Mouse (Mus musculus): ENCODE data around the gene Cd3g. TPM values are rescaled to one million over a fixed set of nuclear protein-coding genes. Genes with fewer than 3 reads are reported as not detected.

Cd3g gene
- polyA plus RNA-seq (2014; fragmentation: Illumina TruSeq; extraction: RNeasy Lipid Tissue Mini Kit (QIAGEN cat#74804); ENCODE audit: low read depth, low replicate concordance): 1.0 TPM

DNA sequence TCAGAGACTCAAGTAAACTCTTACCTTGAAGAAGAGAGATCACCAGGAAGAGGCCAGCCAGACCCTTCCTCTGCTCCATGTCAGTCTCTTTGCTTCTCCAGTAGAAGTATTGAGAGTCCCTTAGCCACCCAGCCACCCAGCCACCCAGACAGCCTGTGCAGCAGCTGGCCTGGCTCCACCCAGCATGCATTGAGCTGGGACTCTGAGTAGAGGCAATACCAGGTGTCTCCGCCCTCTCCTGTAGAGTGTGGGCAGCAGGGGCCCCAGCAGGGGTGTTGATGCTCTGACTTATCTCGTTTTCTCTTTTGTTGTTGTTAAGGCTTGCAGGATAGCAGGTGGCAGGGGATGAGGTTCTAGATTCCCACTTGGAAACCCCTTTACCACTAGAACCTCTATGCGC is at the start of gene Cd3g:
Gene Cd3g (minus strand): TSS at position 190 of the 400 bp plus-strand sequence.

DNA sequence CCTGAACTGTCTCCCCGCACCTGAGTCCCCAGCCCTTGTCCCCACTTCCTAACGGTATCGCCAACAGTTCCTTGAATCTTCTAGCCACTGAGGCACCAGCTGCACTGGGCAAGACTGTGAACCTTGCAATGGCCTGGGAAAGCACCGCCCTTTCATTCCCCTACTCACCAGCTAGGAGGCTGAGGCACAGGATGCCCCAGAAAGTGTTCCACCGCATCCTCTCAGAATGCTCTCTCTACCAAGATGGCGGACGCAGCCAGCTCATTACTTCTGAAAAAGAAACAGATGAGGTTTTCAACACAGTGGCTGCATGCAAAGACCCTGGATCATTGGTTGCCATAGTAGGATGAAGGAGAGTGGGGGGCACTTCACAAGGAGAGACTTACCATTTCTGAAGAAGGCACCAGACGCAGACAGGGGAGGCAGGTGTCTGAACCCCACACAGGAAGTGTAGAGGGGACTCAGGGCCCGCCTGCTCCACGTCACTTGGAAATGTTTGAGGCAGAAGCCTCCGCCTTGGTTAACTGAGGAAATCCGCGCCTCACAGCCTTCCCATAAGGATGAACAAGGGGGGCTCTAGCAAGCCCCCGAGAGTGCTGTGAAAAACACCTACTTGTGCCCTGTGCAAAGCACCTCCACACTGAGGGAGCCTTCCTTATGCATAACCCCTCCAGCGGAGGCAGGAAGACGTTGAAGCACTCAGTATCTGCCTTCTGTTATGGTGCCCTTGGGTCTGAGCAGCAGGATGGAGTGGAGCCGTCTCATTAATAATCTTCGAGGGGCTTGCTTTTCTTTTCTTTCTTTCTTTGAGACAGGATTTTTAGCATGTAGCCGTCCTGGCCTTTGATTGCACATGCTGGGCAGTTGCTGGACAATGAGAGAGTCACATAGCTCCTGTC is 29.2 kb upstream of the Cd3g start, which contains the start of gene Cd3e:
Gene Cd3e (minus strand): TSS at position 448 of the 899 bp plus-strand sequence.

DNA sequence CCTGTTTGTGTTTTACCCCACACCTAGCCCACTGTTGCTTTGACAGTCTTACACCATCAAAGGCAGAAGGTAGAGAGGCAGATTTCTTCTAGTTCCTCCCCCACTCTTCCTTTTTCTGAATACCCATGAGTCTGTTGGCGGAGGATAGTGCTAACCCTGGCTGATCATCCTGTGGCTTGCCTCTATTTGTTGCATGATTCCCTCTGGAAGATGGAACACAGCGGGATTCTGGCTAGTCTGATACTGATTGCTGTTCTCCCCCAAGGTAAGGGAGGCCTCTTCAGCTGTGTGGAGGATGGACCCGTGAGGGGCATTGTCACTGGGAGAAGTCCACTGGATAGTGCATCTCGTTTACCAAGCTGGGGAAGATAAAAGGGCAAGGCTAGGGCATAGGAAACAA is 1.4 kb upstream of the Cd3g start, which contains the start of gene Cd3d:
Gene Cd3d (plus strand): TSS at position 111 of the 400 bp plus-strand sequence.

DNA sequence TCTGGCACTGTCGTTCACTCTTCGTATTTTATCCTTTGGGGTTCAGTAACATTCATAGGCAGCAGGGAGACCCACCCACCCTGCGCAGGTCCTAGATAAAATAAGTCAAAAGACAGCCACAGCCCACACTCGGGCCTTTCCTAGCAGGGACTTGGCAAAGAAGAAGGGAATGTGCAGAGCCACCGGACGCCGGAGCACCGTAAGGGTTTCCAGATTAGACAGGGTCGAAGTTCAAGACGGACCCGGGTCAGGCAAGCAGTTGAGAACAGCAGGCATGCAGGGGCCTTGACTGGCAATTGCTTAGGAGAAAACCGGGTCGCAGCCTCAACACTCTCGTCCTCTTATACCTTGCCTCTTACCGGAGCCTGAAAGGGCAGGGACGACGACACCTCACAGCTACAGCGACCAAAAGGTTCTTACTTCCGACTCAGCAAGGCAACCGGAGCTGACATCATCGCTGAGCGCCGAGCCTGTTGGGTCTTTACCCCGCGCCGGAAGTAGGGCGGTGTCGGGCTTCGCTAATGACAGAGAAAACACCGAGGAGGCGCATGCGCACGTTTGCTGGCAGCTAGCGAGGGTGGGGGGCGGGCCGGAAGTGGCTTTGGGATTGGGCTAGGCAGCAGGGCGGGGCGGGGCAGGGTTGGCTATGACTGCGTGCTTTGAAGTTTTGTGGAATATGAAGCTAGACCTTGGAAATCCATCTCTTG is 15.0 kb downstream of the Cd3g start, which contains the start of gene Ube4a:
Gene Ube4a (minus strand): TSS at position 475 of the 707 bp plus-strand sequence.

DNA sequence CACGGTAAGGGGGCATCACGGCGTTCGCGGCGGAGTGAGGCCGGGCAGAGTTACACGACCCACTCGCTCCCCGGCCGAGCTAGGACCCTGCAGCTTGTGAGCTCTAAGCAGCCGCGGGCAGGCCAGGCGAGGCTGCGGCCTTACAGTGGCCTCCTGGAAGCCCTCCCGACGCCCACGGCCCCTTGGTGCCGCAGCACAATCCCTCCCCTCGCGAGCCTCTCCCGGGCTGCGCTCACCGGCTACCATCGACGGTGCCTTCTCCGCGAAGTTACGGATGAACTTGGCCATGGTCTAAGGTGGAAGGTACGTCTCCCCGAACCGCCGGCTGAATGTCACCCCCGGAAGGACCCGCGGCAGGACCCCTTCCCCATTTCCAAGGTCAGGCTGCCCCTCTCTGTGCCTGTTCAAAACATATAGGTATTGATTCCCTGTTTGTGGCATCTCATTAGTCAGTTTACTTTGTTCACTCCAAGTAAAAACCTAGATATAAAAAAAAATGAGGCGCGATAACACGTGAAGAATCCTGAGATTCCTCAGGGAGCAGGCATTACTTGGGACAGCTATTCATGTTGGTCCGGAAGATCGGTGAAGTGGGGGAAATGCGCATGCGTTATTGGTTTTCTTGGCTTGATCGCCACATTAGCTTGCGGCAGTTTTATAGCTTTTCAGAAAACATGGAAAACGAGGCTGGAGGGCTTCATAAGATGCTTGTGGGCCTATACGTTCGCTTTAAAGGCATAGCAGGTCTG is 59.7 kb downstream of the Cd3g start, which contains the start of gene Atp5l:
Gene Atp5l (minus strand): TSS at position 369 of the 749 bp plus-strand sequence.

Other genes with a start within 250 kb of the Cd3g start
- 1.2 TPM for gene Phldb1, start 245.2 kb downstream of the Cd3g start, polyA plus RNA-seq (2014; fragmentation: Illumina TruSeq; extraction: RNeasy Lipid Tissue Mini Kit (QIAGEN cat#74804); ENCODE audit: low read depth, low replicate concordance)
- 358 TPM for gene Arcn1, start 212.6 kb downstream of the Cd3g start, polyA plus RNA-seq (2014; fragmentation: Illumina TruSeq; extraction: RNeasy Lipid Tissue Mini Kit (QIAGEN cat#74804); ENCODE audit: low read depth, low replicate concordance)
- 33.5 TPM for gene Ift46, start 212.5 kb downstream of the Cd3g start, polyA plus RNA-seq (2014; fragmentation: Illumina TruSeq; extraction: RNeasy Lipid Tissue Mini Kit (QIAGEN cat#74804); ENCODE audit: low read depth, low replicate concordance)
- 0.52 TPM for gene Tmem25, start 181.1 kb downstream of the Cd3g start, polyA plus RNA-seq (2014; fragmentation: Illumina TruSeq; extraction: RNeasy Lipid Tissue Mini Kit (QIAGEN cat#74804); ENCODE audit: low read depth, low replicate concordance)
- not detected for gene Ttc36, start 177.4 kb downstream of the Cd3g start, polyA plus RNA-seq (2014; fragmentation: Illumina TruSeq; extraction: RNeasy Lipid Tissue Mini Kit (QIAGEN cat#74804); ENCODE audit: low read depth, low replicate concordance)
- 22.3 TPM for gene Kmt2a, start 99.1 kb downstream of the Cd3g start, polyA plus RNA-seq (2014; fragmentation: Illumina TruSeq; extraction: RNeasy Lipid Tissue Mini Kit (QIAGEN cat#74804); ENCODE audit: low read depth, low replicate concordance)
- 425 TPM for gene Atp5l, start 59.7 kb downstream of the Cd3g start, polyA plus RNA-seq (2014; fragmentation: Illumina TruSeq; extraction: RNeasy Lipid Tissue Mini Kit (QIAGEN cat#74804); ENCODE audit: low read depth, low replicate concordance)
- gene Ube4a, start 14.8 kb downstream of the Cd3g start, polyA plus RNA-seq (2014; fragmentation: Illumina TruSeq; extraction: RNeasy Lipid Tissue Mini Kit (QIAGEN cat#74804); ENCODE audit: low read depth, low replicate concordance): 123 TPM
- gene Cd3d, start 1.4 kb upstream of the Cd3g start, polyA plus RNA-seq (2014; fragmentation: Illumina TruSeq; extraction: RNeasy Lipid Tissue Mini Kit (QIAGEN cat#74804); ENCODE audit: low read depth, low replicate concordance): not detected
- gene Cd3e, start 29.2 kb upstream of the Cd3g start, polyA plus RNA-seq (2014; fragmentation: Illumina TruSeq; extraction: RNeasy Lipid Tissue Mini Kit (QIAGEN cat#74804); ENCODE audit: low read depth, low replicate concordance): not detected
- gene Mpzl2, start 59.4 kb upstream of the Cd3g start, polyA plus RNA-seq (2014; fragmentation: Illumina TruSeq; extraction: RNeasy Lipid Tissue Mini Kit (QIAGEN cat#74804); ENCODE audit: low read depth, low replicate concordance): 13.9 TPM
- gene Mpzl3, start 74.8 kb upstream of the Cd3g start, polyA plus RNA-seq (2014; fragmentation: Illumina TruSeq; extraction: RNeasy Lipid Tissue Mini Kit (QIAGEN cat#74804); ENCODE audit: low read depth, low replicate concordance): 10.4 TPM
- gene Jaml, start 98.8 kb upstream of the Cd3g start, polyA plus RNA-seq (2014; fragmentation: Illumina TruSeq; extraction: RNeasy Lipid Tissue Mini Kit (QIAGEN cat#74804); ENCODE audit: low read depth, low replicate concordance): 3.7 TPM
- 2.4 TPM for gene Scn2b, start 137.4 kb upstream of the Cd3g start, polyA plus RNA-seq (2014; fragmentation: Illumina TruSeq; extraction: RNeasy Lipid Tissue Mini Kit (QIAGEN cat#74804); ENCODE audit: low read depth, low replicate concordance)
- gene Scn4b, start 158.0 kb upstream of the Cd3g start, polyA plus RNA-seq (2014; fragmentation: Illumina TruSeq; extraction: RNeasy Lipid Tissue Mini Kit (QIAGEN cat#74804); ENCODE audit: low read depth, low replicate concordance): 0.64 TPM
- not detected for gene BC049352, start 201.6 kb upstream of the Cd3g start, polyA plus RNA-seq (2014; fragmentation: Illumina TruSeq; extraction: RNeasy Lipid Tissue Mini Kit (QIAGEN cat#74804); ENCODE audit: low read depth, low replicate concordance)
- not detected for gene Tmprss4, start 223.7 kb upstream of the Cd3g start, polyA plus RNA-seq (2014; fragmentation: Illumina TruSeq; extraction: RNeasy Lipid Tissue Mini Kit (QIAGEN cat#74804); ENCODE audit: low read depth, low replicate concordance)